Mouse (Mus musculus) kidney, embryonic 14.5 days (tissue): ENCODE data around the gene Olfr859. TPM values are rescaled to one million over a fixed set of nuclear protein-coding genes. Genes with fewer than 3 reads are reported as not detected.
"Not testable (repeated sequence)": the region's sequence is repeated elsewhere in the genome, so short reads cannot be mapped to it uniquely, and the experiment has no call there.

Experiments
- ATAC-seq: fragments of 200-750 bp; cut with Nextera tagmentation; 2 replicates; pipeline ENCODE4 v1.8.0; 2017; ENCODE audit warnings: moderate number of reproducible peaks, mild to moderate bottlenecking, moderate TSS enrichment, moderate library complexity; ENCODE audit not compliant: low FRiP score, low TSS enrichment
- H3K27ac ChIP-seq: fragments of 300-500 bp; sonication (generic); 2 replicates; pipeline ENCODE4 v1.5.1; 2014; ENCODE audit warnings: low read depth, mild to moderate bottlenecking, low read length, moderate library complexity, mixed read lengths
- H3K27me3 ChIP-seq: fragments of 300-500 bp; sonication (generic); 2 replicates; pipeline ENCODE4 v1.6.1; 2014; ENCODE audit warnings: mild to moderate bottlenecking, low read length; ENCODE audit not compliant: control insufficient read depth, insufficient read depth
- H3K36me3 ChIP-seq: fragments of 300-500 bp; sonication (generic); 2 replicates; pipeline ENCODE4 v1.6.1; 2014; ENCODE audit warnings: low read length, mixed read lengths; ENCODE audit not compliant: control insufficient read depth, insufficient read depth
- H3K4me1 ChIP-seq: fragments of 300-500 bp; sonication (generic); 2 replicates; pipeline ENCODE4 v1.6.1; 2014; ENCODE audit warnings: low read length, mixed read lengths; ENCODE audit not compliant: control insufficient read depth, insufficient read depth
- H3K4me2 ChIP-seq: fragments of 300-500 bp; sonication (generic); replicated peaks from 2 replicates; pipeline ENCODE4 v1.6.1; 2014; ENCODE audit warnings: low read depth, mild to moderate bottlenecking, low read length
- H3K4me3 ChIP-seq: fragments of 300-500 bp; sonication (generic); 2 replicates; pipeline ENCODE4 v1.5.1; 2014; ENCODE audit warnings: mild to moderate bottlenecking, low read length
- H3K9ac ChIP-seq: fragments of 300-500 bp; sonication (generic); 2 replicates; pipeline ENCODE4 v1.6.1; 2014; ENCODE audit warnings: low read depth, mild to moderate bottlenecking, low read length, moderate library complexity
- H3K9me3 ChIP-seq: fragments of 300-500 bp; sonication (generic); 2 replicates; pipeline ENCODE4 v1.6.1; 2016; ENCODE audit warnings: low read length; ENCODE audit not compliant: control insufficient read depth
- WGBS: fragments of 180-500 bp; shearing (Covaris S2); extraction: QIAGEN DNeasy Blood & Tissue Kit; methylation state at CpG from one replicate; pipeline ENCODE4 v1.1.7; 2014; 5-methylcytosine and 5-hydroxymethylcytosine counted together
- polyA plus RNA-seq: library from polyadenylated mRNA; unstranded; fragments of >200 nt; fragmentation: Nextera tagmentation; extraction: Ambion mirVana; gene quantifications from 2 replicates; pipeline ENCODE4 v1.2.1, GENCODE M21; 2014

Gene Olfr859
- polyA plus RNA-seq: not detected in 2 replicates

DNA sequence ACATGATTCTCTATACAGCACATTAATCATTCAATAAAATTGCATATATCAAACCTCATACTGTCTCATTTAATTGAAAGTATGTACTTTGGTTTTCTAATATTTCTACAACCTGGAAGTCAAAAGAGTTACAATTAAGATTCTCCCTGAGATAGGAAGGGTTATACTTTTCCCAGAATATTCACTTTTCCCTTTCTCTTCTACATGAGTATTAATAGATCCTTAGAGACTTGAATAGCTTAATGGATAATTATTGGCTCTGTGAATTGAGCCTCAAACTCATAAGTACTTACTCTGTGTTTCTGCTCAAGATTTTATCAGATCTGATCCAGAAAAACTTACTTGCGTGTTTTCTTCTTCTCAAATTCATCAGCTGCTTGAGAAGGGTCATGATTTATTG is at the start of gene Olfr859:
Gene Olfr859 (plus strand): TSS at position 301 of the 400 bp plus-strand sequence.
- H3K9ac ChIP-seq, H3K4me1 ChIP-seq, H3K4me2 ChIP-seq, H3K4me3 ChIP-seq, H3K27ac ChIP-seq, H3K27me3 ChIP-seq, H3K36me3 ChIP-seq, H3K9me3 ChIP-seq, ATAC-seq: not testable (repeated sequence)
- 77% methylated on average over 1 of the region's 1 CpGs for WGBS

GRCm38 (mm10) chr9:19769136-19769535 is 35.6 kb upstream of the Olfr859 start:
- WGBS: 87% methylated on average over 14 of the region's 14 CpGs
- H3K9me3 ChIP-seq: peaks cover 5% of the 10 kb centered on the region; the same call in 1 of the 2 replicates
- no peak overlapping the region for H3K9ac ChIP-seq
- H3K27me3 ChIP-seq: no peaks in the 10 kb centered on the region
- no peak for ATAC-seq
- H3K27ac ChIP-seq: no peak overlapping the region
- H3K36me3 ChIP-seq: no peaks in the 10 kb centered on the region
- H3K4me3 ChIP-seq: no peak overlapping the region
- no peak overlapping the region for H3K4me2 ChIP-seq
- H3K4me1 ChIP-seq: no peaks in the 10 kb centered on the region

DNA sequence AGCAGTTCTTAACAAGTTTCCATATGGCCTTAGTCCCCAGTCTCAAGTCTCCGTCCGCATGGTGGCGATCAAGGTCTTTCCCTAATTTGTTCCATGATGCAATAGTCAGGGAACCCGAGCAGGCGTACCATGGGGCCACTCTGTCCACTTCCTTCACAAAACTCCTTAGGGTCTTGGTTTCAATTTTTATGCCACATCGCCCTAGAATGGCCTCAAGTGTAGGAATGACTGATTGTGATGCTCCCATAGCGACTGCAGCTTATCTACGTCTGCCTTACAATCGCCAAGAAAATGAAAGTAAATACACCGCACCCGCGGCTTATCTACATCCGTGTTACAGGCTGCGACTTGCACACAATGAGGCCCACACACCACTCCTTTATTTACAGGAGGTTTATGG is 35.0 kb upstream of the Olfr859 start:
- Histone ChIP-seq H3K9ac (no peak overlapping the region), H3K9me3 (peaks cover 5% of the 10 kb centered on the region; the same call in 1 of the 2 replicates), H3K4me3 (no peak overlapping the region), H3K36me3 (no peaks in the 10 kb centered on the region), H3K27ac (no peak overlapping the region), H3K27me3 (no peaks in the 10 kb centered on the region), H3K4me2 (no peak overlapping the region), H3K4me1 (no peaks in the 10 kb centered on the region)
- ATAC-seq: no peak
- 92% methylated on average over 14 of the region's 14 CpGs for WGBS

- no peak within 1 kb of the TSS for H3K9ac ChIP-seq
- no peak within 1 kb of the TSS for H3K27ac ChIP-seq
- no peak within 1 kb of the TSS for H3K4me3 ChIP-seq
- no peaks in the 10 kb centered on the region for H3K36me3 ChIP-seq
- peaks cover 3% of the 10 kb centered on the region; the same call in 1 of the 2 replicates for H3K9me3 ChIP-seq
- H3K4me1 ChIP-seq: no peaks in the 10 kb centered on the region
- no peaks in the 10 kb centered on the region for H3K27me3 ChIP-seq
- ATAC-seq: no peak
- H3K4me2 ChIP-seq: no peak within 1 kb of the TSS
Measured at GRCm38 (mm10) chr9:19779983-19780382, 24.7 kb upstream of the Olfr859 start, which contains the start of gene Olfr58. TSS of gene Olfr58 (plus strand) at chr9:19780283.

GRCm38 (mm10) chr9:19803000-19803399 is 1.7 kb upstream of the Olfr859 start:
- no peak overlapping the region for H3K4me2 ChIP-seq
- no peak overlapping the region for H3K9ac ChIP-seq
- no peaks in the 10 kb centered on the region for H3K4me1 ChIP-seq
- no peak overlapping the region for H3K4me3 ChIP-seq
- no peak for ATAC-seq
- no peaks in the 10 kb centered on the region for H3K36me3 ChIP-seq
- H3K9me3 ChIP-seq: no peaks in the 10 kb centered on the region; the same call in 1 of the 2 replicates
- H3K27me3 ChIP-seq: no peaks in the 10 kb centered on the region
- 79% methylated on average over 1 of the region's 1 CpGs for WGBS
- H3K27ac ChIP-seq: no peak overlapping the region

GRCm38 (mm10) chr9:19849647-19850046 is 44.9 kb downstream of the Olfr859 start, which contains the start of gene Olfr860:
TSS of gene Olfr860 (minus strand) at chr9:19849747.
- no peaks in the 10 kb centered on the region for H3K9me3 ChIP-seq
- H3K9ac ChIP-seq: no peak within 1 kb of the TSS
- H3K4me1 ChIP-seq: no peaks in the 10 kb centered on the region
- H3K4me3 ChIP-seq: no peak within 1 kb of the TSS
- H3K36me3 ChIP-seq: no peaks in the 10 kb centered on the region
- no peak for ATAC-seq
- H3K4me2 ChIP-seq: no peak within 1 kb of the TSS
- WGBS: 86% methylated on average over 1 of the region's 1 CpGs
- H3K27me3 ChIP-seq: no peaks in the 10 kb centered on the region
- no peak within 1 kb of the TSS for H3K27ac ChIP-seq

Other genes starting within 250 kb of the Olfr859 start
- not detected in 2 replicates for gene Olfr854, start 237.5 kb upstream of the Olfr859 start, polyA plus RNA-seq
- not detected in 2 replicates for gene Olfr855, start 222.3 kb upstream of the Olfr859 start, polyA plus RNA-seq
- 23.3 and 39.1 TPM in 2 replicates for gene Zfp317, start 182.8 kb upstream of the Olfr859 start, polyA plus RNA-seq
- not detected in 2 replicates for gene Olfr857, start 95.5 kb upstream of the Olfr859 start, polyA plus RNA-seq
- not detected in 2 replicates for gene Olfr58, start 24.6 kb upstream of the Olfr859 start, polyA plus RNA-seq
- gene Olfr860, start 44.8 kb downstream of the Olfr859 start, polyA plus RNA-seq: not detected in 2 replicates
- gene Olfr862, start 83.1 kb downstream of the Olfr859 start, polyA plus RNA-seq: not detected in 2 replicates
- gene Olfr77, start 112.0 kb downstream of the Olfr859 start, polyA plus RNA-seq: 0.27 and 0.43 TPM in 2 replicates
- not detected in 2 replicates for gene Olfr866, start 223.1 kb downstream of the Olfr859 start, polyA plus RNA-seq